Mouse (Mus musculus) stomach, postnatal 0 days (tissue): ENCODE measurements at regions not wholly inside any gene's neighbourhood (a gene's known extent, or its start where the extent isn't known, plus 50 kb on each side); places are given as distances from the start of the nearest gene placed in this dataset.

Source experiments
- CTCF ChIP-seq: IDR thresholded peaks from 2 replicates; pipeline ENCODE4 v1.5.1; 2016; ENCODE audit warnings: antibody characterized with exemption, low read depth, mild to moderate bottlenecking, moderate library complexity
- EP300 ChIP-seq: optimal IDR thresholded peaks from 2 replicates; pipeline ENCODE3; 2016; ENCODE audit warnings: antibody characterized with exemption

- TF ChIP-seq CTCF (no peak), EP300 (no peak)
Observed at GRCm38 (mm10) chr16:29942111-29942510, 122.1 kb upstream of the Hes1 start.
